Mouse (Mus musculus): Measurements from ENCODE around the gene A430005L14Rik. TPM values are rescaled to one million over a fixed set of nuclear protein-coding genes. Genes with fewer than 3 reads are reported as not detected.

The A430005L14Rik gene
- polyA plus RNA-seq, 1 experiment, result 26.6 TPM

- TF ChIP-seq POLR2A (IDR thresholded peaks at IDR 0.05; ENCODE audit: low read depth, low read length), result no peak
- no peak for TF ChIP-seq CTCF (IDR thresholded peaks at IDR 0.05; ENCODE audit: extremely low read depth, insufficient read depth, insufficient read length, insufficient replicate concordance)
- no peak for DNase-seq (ENCODE audit: low read depth in 1 of 2, low spot score in 2 of 2)
- Histone ChIP-seq H3K36me3 (ENCODE audit: control insufficient read depth, insufficient read depth, low read length) (peaks cover 43% of the 10 kb centered on the region), H3K27me3 (ENCODE audit: control insufficient read depth, insufficient read depth, low read length) (no peaks in the 10 kb centered on the region), H3K4me1 (ENCODE audit: control insufficient read depth, insufficient read depth, insufficient read length) (no peaks in the 10 kb centered on the region), H3K4me3 (ENCODE audit: extremely low read depth, insufficient read depth, insufficient read length) (no peak overlapping the region), H3K27ac (ENCODE audit: insufficient read depth, low read length) (no peak overlapping the region)
- 86% methylated on average over 10 of the region's 10 CpGs for whole genome bisulfite sequencing
These were observed 35.7 kb downstream of the A430005L14Rik start for GRCm38 (mm10) chr4:153992715-153993114.

- no peaks in the 10 kb centered on the region for H3K27me3 ChIP-seq (ENCODE audit: control insufficient read depth, insufficient read depth, low read length)
- WGBS, result 87% methylated on average over 8 of the region's 8 CpGs
- H3K4me1 ChIP-seq (ENCODE audit: control insufficient read depth, insufficient read depth, insufficient read length), result no peaks in the 10 kb centered on the region
- no peak overlapping the region for H3K4me3 ChIP-seq (ENCODE audit: extremely low read depth, insufficient read depth, insufficient read length)
- no peak for DNase-seq (ENCODE audit: low read depth in 1 of 2, low spot score in 2 of 2)
- peaks cover 40% of the 10 kb centered on the region for H3K36me3 ChIP-seq (ENCODE audit: control insufficient read depth, insufficient read depth, low read length)
- TF ChIP-seq CTCF (IDR thresholded peaks at IDR 0.05; ENCODE audit: extremely low read depth, insufficient read depth, insufficient read length, insufficient replicate concordance) (no peak), POLR2A (IDR thresholded peaks at IDR 0.05; ENCODE audit: low read depth, low read length) (no peak)
- no peak overlapping the region for H3K27ac ChIP-seq (ENCODE audit: insufficient read depth, low read length)
These were observed 36.5 kb downstream of the A430005L14Rik start for GRCm38 (mm10) chr4:153993505-153993904.

GRCm38 (mm10) chr4:154005488-154005887, 48.5 kb downstream of the A430005L14Rik start:
- no peak for DNase-seq (ENCODE audit: low read depth in 1 of 2, low spot score in 2 of 2)
- no peaks in the 10 kb centered on the region for H3K27me3 ChIP-seq (ENCODE audit: control insufficient read depth, insufficient read depth, low read length)

GRCm38 (mm10) chr4:154006264-154006663, 49.2 kb downstream of the A430005L14Rik start:
- TF ChIP-seq POLR2A (IDR thresholded peaks at IDR 0.05; ENCODE audit: low read depth, low read length), result no peak
- TF ChIP-seq CTCF (IDR thresholded peaks at IDR 0.05; ENCODE audit: extremely low read depth, insufficient read depth, insufficient read length, insufficient replicate concordance), result no peak
- Histone ChIP-seq H3K4me1 (ENCODE audit: control insufficient read depth, insufficient read depth, insufficient read length) (no peaks in the 10 kb centered on the region), H3K27ac (ENCODE audit: insufficient read depth, low read length) (no peak overlapping the region), H3K4me3 (ENCODE audit: extremely low read depth, insufficient read depth, insufficient read length) (no peak overlapping the region), H3K36me3 (ENCODE audit: control insufficient read depth, insufficient read depth, low read length) (0 out of 2 replicates have a peak, but pooled peaks cover 4% of the 10 kb centered on the region), H3K27me3 (ENCODE audit: control insufficient read depth, insufficient read depth, low read length) (no peaks in the 10 kb centered on the region)
- DNase-seq (ENCODE audit: low read depth in 1 of 2, low spot score in 2 of 2), result no peak
- 94% methylated on average over 6 of the region's 6 CpGs for WGBS

More at GRCm38 (mm10) chr4:154005488-154005887, 48.5 kb downstream of the A430005L14Rik start:
- no peak overlapping the region for H3K27ac ChIP-seq (ENCODE audit: insufficient read depth, low read length)
- no peaks in the 10 kb centered on the region for H3K4me1 ChIP-seq (ENCODE audit: control insufficient read depth, insufficient read depth, insufficient read length)
- TF ChIP-seq CTCF (IDR thresholded peaks at IDR 0.05; ENCODE audit: extremely low read depth, insufficient read depth, insufficient read length, insufficient replicate concordance), result no peak
- no peak for TF ChIP-seq POLR2A (IDR thresholded peaks at IDR 0.05; ENCODE audit: low read depth, low read length)
- WGBS, result 91% methylated on average over 5 of the region's 5 CpGs
- H3K36me3 ChIP-seq (ENCODE audit: control insufficient read depth, insufficient read depth, low read length), result 0 out of 2 replicates have a peak, but pooled peaks cover 4% of the 10 kb centered on the region
- H3K4me3 ChIP-seq (ENCODE audit: extremely low read depth, insufficient read depth, insufficient read length), result no peak overlapping the region

- DNase-seq (ENCODE audit: low read depth in 1 of 2, low spot score in 2 of 2), result no peak
- 77% methylated on average over 4 of the region's 4 CpGs for WGBS
- TF ChIP-seq CTCF (IDR thresholded peaks at IDR 0.05; ENCODE audit: extremely low read depth, insufficient read depth, insufficient read length, insufficient replicate concordance) (no peak), POLR2A (IDR thresholded peaks at IDR 0.05; ENCODE audit: low read depth, low read length) (no peak)
- Histone ChIP-seq H3K27me3 (ENCODE audit: control insufficient read depth, insufficient read depth, low read length) (no peaks in the 10 kb centered on the region; the same call in 1 of the 2 replicates), H3K36me3 (ENCODE audit: control insufficient read depth, insufficient read depth, low read length) (0 out of 2 replicates have a peak, but pooled peaks cover 4% of the 10 kb centered on the region), H3K27ac (ENCODE audit: insufficient read depth, low read length) (no peak overlapping the region), H3K4me3 (ENCODE audit: extremely low read depth, insufficient read depth, insufficient read length) (no peak overlapping the region), H3K4me1 (ENCODE audit: control insufficient read depth, insufficient read depth, insufficient read length) (peaks cover 8% of the 10 kb centered on the region)
These were observed 50.7 kb downstream of the A430005L14Rik start for GRCm38 (mm10) chr4:154007759-154008158.

- no peak for TF ChIP-seq CTCF (IDR thresholded peaks at IDR 0.05; ENCODE audit: extremely low read depth, insufficient read depth, insufficient read length, insufficient replicate concordance)
- no peak for TF ChIP-seq POLR2A (IDR thresholded peaks at IDR 0.05; ENCODE audit: low read depth, low read length)
- peak overlapping the region; percentile 93; the same call in 1 of the 2 replicates for H3K4me3 ChIP-seq (ENCODE audit: extremely low read depth, insufficient read depth, insufficient read length)
- WGBS, result 32% methylated on average over 13 of the region's 13 CpGs
- no peaks in the 10 kb centered on the region; the same call in 1 of the 2 replicates for H3K27me3 ChIP-seq (ENCODE audit: control insufficient read depth, insufficient read depth, low read length)
- peaks cover 8% of the 10 kb centered on the region for H3K36me3 ChIP-seq (ENCODE audit: control insufficient read depth, insufficient read depth, low read length)
- DNase-seq (ENCODE audit: low read depth in 1 of 2, low spot score in 2 of 2), result no peak
- peaks cover 18% of the 10 kb centered on the region for H3K4me1 ChIP-seq (ENCODE audit: control insufficient read depth, insufficient read depth, insufficient read length)
- peak overlapping the region; percentile 56 for H3K27ac ChIP-seq (ENCODE audit: insufficient read depth, low read length)
These were observed 54.0 kb downstream of the A430005L14Rik start for GRCm38 (mm10) chr4:154010907-154011645.

Other genes with a start within 250 kb of the A430005L14Rik start
- 23.1 and 33.5 TPM in 2 replicates for gene Dffb, start 17.9 kb downstream of the A430005L14Rik start, polyA plus RNA-seq (2012; rRNA removed)
- 8.6 and 9.6 TPM in 2 replicates for gene Cep104, start 18.0 kb downstream of the A430005L14Rik start, polyA plus RNA-seq (2012; rRNA removed)
- gene Lrrc47, start 54.5 kb downstream of the A430005L14Rik start, polyA plus RNA-seq (2012; rRNA removed), result 47.2 and 71.0 TPM in 2 replicates
- gene Smim1, start 69.0 kb downstream of the A430005L14Rik start, polyA plus RNA-seq (2012; rRNA removed), result 30.5 and 36.3 TPM in 2 replicates
- gene Ccdc27, start 85.4 kb downstream of the A430005L14Rik start, polyA plus RNA-seq (2012; rRNA removed), result not detected in 2 replicates
- gene Trp73, start 183.0 kb downstream of the A430005L14Rik start, polyA plus RNA-seq (2012; rRNA removed), result 0.25 and 0.34 TPM in 2 replicates
- gene Wrap73, start 185.1 kb downstream of the A430005L14Rik start, polyA plus RNA-seq (2012; rRNA removed), result 24.7 and 31.7 TPM in 2 replicates
- 143 and 179 TPM in 2 replicates for gene Tprgl, start 203.4 kb downstream of the A430005L14Rik start, polyA plus RNA-seq (2012; rRNA removed)
- 6.8 and 7.4 TPM in 2 replicates for gene Megf6, start 213.5 kb downstream of the A430005L14Rik start, polyA plus RNA-seq (2012; rRNA removed)

Data from spleen, adult 2 months (tissue).